Mouse (Mus musculus) brain, embryonic 14.5 days (tissue): ENCODE results near the gene Ano10.

Experiments
- CTCF ChIP-seq: fragments of 200-500 bp; IDR thresholded peaks from 2 replicates; pipeline ENCODE4 v1.5.1; 2012; ENCODE audit warnings: inconsistent platforms, mild to moderate bottlenecking, moderate library complexity, borderline replicate concordance; ENCODE audit not compliant: insufficient read depth, insufficient read length; ENCODE audit errors: extremely low read depth
- POLR2A ChIP-seq: fragments of 200-500 bp; IDR thresholded peaks from 2 replicates; pipeline ENCODE4 v1.6.1; 2012; ENCODE audit warnings: mild to moderate bottlenecking, inconsistent platforms, borderline replicate concordance; ENCODE audit not compliant: poor library complexity, insufficient read depth, insufficient read length, severe bottlenecking; ENCODE audit errors: extremely low read depth

GRCm38 (mm10) chr9:122243297-122243696, 50.9 kb downstream of the Ano10 start:
- TF ChIP-seq POLR2A, result no peak
- TF ChIP-seq CTCF, result no peak
